Mouse (Mus musculus) retina, postnatal 7 days (tissue): ENCODE data around the gene Ghrhr.

Experiments used
- DNase-seq: peaks from one replicate; pipeline ENCODE4 v3.0.0-alpha.2; 2012; ENCODE audit warnings: low read depth, low spot score

Gene Ghrhr

DNA sequence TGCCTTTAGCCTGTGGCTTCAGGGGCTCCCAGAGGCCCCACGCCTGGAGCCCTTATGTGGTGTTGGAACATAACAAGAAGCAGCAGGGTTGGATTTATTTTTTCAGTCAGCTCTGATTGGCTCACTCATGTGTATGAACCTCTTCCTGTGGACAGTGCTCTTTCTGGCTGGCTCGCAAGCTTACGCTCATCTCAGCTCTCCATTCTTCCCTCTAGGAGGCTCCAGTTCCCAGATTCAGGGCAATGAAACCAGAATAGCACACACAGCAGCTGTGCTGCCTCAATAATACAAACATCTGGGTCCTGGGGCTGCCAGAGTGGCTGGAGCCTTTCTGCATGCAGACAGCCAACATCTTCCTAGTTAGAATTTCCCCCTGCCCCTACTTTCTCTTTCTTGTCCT, 20.1 kb downstream of the Ghrhr start:
- DNase-seq = no peak

DNA sequence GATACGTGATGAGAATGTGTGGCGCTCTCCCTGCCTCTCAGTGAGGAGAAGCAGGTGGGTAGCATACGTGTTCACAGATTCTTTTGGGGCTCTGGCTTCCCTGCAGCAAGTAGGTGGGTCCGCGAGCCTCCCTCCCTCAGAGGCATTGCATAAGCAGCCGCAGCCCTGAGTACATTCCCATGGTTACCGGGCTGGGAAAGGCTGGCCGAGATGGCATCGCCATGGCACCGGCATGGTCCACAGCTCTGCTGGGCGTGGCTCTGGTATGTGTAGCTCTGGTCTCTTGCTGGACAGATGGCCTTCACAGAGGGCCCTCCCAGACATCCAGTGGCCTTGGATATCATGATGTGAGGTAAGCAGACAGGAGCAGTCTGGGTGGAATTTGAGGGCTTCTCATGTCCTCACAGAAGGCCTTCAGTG, 20.5 kb downstream of the Ghrhr start:
- DNase-seq = no peak

GRCm38 (mm10) chr6:55398869-55399628, 23.0 kb downstream of the Ghrhr start:
- no peak for DNase-seq

GRCm38 (mm10) chr6:55399910-55400309, 23.8 kb downstream of the Ghrhr start:
- peak; percentile 14 for DNase-seq

DNA sequence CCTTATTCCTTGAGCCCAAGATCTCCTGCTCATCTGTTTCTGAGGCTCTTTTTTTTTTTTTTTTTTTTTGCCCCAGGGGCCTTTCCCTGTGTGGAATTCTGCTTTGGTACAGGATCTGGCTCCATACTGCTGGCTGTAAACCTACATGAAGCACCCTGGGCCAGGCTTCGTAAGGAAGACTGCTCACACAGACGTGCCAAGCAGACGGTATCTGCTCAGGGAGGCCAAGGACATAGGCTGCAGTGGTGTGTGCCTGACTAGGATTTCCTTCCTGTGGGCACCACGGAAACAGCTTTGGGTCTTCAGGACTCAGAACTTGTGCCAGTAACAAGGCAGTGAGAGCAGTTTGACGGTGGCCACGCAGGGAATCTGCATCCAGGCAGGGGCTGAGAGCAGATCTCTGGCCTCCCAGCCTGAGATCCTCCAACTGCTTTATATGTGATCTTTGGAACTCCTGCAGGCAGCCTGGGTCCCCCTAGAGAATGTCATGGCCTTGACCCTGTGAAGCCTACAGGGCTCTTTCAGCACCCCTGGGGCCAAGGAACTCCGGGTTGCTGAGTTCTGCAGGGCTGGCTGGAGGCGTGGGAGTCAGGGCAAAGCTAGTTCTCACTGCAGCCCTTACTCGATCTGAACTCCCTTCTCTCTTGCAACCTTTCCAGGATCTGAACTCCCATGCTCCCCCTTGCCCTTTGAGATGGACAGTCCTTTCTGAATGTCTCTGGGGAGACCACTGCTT, 26.1 kb downstream of the Ghrhr start:
- no peak for DNase-seq

DNA sequence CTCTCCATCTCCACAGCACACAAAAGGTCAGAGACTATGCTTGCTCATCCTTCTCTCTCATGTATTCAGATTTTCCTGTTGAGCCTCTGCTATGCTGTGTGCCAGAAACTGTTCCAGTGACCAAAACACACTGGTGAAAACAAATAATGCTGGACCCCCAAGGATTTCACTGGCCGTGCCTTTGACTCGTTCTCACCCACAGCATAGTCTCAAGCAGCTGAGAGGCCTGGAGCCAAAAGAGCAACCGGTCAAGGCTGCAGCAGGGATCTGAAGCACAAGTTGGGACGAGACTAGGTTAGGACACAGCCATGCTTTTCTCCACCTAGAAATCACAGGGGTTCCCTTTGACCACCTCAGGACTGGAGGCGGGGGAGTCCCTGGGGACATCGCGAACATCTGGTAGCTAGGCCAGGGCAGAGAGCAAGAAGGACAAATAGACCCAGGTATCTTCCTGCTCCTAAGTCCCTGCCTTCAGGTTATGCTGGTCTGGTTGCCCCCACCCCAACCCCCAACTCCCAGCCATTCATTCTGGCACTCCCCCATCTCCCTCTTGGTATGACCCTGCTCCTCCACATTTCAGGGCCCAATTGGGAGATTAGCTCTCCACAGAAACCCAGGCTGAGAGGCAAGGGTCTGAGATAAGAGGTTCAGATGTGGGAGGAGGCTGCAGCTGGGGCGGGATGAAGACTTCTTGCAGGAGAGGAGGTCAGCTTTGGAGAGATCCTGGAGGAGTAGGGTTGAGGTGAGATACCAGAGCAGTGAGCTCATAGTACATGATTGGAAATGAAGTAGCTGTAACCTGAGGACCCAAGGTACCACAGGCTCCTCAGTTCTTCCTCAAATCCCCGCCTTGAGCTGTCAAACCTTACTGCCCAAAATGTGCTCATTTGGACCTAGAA, 27.6 kb downstream of the Ghrhr start:
- DNase-seq = no peak

DNA sequence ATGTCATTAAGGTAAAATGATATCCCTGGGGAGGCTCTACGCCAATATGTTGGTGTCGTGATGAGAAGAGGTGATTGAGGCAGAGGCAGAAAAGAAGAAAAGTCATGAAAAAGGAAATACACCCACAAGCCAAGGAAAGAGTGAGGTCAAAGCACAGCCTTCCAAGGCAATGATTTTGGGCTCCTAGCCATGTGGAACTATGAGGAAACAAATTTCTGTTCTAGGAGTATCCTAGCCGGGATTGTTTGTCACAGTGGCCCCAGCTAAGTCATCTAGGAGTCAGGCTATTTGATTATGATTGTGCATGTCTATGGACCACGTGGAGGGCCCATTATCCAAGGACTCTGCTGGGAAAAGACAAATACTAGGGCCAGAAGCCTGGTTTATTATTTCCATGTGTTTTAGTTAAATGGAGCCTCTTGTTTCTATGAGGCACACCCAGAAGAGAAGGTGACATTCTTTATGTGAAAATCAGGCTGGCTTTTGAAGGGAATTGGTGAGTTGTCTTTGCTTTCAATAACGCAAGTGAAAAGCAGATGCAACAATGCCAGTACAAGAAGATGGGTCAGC, 28.4 kb downstream of the Ghrhr start:
- DNase-seq = no peak

DNA sequence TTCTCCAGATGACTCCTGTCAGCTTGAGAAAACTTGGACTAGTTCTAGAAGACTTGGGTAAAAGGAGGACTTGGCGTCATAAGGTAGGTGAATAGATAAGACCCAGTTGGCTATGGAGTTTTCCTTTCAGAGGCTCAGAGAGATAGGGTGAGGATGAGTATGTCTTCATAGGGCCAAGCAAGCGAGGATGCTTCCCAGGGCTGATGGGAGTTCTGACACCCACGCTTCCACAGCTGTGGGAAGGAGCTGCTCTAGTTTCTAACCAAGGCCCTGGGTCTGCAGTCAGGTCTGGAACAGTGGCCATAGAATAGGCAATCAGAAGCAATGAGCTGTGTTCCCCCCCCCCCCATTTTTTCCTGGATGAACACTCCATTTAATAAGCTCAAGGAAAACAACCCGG, 31.2 kb downstream of the Ghrhr start:
- DNase-seq = no peak

DNA sequence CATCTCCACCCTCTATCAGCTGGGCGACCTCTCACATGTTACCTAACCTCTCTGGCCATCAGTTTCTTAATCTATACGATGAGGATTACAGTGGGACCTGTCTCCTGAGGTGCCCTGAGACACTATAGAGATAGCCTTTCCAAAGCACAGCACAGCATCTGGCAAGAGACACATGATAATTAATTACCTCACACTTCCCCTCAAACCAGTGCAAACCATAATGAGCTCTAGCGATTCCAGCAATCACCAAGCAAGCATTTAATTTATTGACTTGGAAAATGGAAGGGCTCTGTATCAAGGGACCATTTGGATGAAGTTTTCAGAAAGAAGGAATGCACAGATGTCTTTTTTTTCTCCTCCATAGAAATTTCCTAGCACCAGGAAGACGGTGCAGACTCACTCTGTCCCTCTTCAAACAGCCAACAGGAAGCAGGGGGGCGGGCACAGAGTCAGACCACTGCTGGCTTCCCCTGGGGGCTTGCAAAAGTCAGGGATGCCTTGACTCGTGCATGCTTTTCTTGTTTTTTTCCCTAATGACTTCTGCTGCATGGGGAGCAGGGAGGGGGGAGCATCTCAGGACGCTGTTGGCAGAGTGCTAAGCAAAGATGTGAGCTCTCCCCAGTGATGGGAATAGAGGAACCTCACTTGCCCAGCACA, 34.2 kb downstream of the Ghrhr start:
- no peak for DNase-seq

DNA sequence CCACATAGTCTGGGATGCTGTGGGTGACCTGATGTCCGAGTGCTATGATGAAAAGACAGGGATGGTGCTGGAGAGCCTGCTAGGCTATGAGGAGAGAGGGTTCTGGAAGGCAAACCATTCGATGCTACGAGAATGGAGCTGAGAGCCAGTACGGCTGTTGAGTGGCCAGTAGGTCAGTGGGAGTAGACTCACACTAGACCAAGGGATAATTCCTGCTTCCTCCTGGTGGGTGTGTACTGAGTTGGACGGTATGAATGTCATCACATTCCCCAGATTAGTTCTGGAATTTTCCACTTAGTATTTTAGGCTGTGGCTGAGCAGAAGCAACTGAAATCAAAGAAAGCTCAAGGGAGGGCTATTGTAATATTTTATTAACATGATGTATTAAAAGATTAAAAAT, 34.9 kb downstream of the Ghrhr start:
- no peak for DNase-seq

GRCm38 (mm10) chr6:55416202-55416601, 40.1 kb downstream of the Ghrhr start:
- DNase-seq = no peak

DNA sequence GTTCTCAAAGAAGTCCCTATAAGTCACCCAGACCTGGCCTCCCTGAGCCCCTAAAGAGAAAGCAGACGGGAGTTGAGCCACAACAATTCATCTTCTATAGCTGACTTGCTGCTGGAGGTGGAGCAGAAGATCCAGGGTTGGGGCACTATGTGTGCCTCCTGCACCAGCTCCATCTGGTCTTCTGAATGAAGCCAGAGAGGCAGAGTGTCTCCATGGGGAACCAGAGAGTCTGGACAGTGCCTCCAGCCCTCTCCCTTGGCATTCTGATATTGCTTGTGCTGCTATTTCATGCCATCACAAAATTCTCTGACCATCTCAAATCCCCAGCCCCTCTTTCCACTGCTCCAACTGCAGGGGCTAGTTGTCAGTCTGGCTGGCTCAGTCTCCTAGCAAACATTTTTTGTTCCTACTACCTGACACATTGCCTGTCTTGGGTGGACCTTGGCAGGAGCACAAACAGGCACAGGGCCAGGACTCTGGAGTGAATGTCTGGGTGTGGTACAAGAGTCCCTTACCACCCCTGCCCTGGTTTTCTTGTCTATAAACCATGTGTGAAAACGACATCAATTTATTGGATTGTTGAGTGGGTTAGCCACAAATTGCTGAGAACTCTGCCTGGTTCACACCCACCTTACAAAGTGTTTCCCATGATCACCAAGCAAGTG, 42.8 kb downstream of the Ghrhr start:
- no peak for DNase-seq

DNA sequence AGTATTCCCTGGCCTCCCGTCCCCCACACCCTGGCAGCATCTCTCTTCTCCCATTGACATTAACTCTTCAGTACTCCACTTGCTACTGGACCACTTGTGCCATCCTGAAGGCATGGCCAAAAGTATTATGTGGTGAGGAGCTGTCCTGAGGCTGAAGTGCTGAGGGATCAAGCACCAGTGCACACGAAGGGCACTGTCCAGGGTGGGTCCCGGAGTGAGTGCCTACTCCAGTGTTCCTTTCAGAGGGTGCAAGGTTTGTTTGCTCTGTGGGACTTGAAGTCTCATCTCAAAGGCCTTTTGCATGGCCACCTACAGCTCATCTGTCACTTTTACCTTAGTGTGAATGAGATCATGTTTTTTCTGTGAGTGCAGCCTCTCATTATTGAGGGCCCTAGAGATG, 44.3 kb downstream of the Ghrhr start:
- no peak for DNase-seq

GRCm38 (mm10) chr6:55420869-55421361, 44.8 kb downstream of the Ghrhr start:
- DNase-seq = no peak

- DNase-seq = no peak
Observed at GRCm38 (mm10) chr6:55432121-55432520, 56.0 kb downstream of the Ghrhr start.

GRCm38 (mm10) chr6:55434360-55434759, 58.3 kb downstream of the Ghrhr start:
- DNase-seq = no peak

DNA sequence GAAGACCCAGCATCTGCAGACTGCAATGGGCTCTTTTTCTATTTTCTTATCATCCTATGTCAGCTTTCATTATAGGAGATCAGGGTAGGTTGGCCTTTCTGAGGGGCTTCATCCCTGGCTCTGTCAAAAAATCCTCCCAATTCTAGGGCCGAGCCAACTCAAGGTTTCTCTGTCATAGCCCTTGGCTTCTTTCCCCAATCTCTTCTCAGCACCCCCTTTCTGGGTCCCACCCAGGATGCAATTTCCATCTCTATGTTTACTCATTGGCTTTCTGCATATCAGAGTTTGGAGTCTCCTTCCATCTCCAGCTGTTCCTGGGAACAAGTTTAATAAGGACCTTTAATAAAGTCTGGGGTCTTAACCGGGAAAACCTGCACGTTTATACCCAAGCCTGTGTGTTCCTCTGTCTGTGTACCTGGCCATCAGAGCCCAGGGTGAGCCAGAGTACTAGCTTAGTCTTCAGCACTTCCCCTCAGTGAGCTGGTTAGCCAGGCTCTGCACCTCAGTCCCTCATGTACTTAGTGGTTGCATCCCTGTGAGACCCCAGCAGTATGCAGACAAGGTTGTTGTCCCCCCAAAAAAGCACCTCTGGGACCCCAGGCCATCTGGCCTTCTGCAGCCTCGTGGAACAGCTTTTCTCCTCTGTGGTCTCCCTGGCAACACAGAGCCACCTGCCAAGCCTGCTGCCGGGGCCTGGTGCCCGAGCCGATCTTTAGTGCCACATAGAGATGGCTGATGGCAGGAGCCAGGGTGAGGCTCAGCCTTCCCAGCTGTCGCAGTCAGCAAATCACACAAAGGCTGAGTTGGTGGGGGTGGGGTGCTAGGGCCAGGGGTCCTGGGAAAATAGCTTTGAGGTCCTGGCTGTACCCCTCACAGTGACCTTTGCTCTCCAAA, 59.4 kb downstream of the Ghrhr start:
- DNase-seq = no peak

- no peak for DNase-seq
Observed at GRCm38 (mm10) chr6:55437919-55438318, 61.8 kb downstream of the Ghrhr start.
